Mouse (Mus musculus): ENCODE measurements at regions not wholly inside any gene's neighbourhood (a gene's known extent, or its start where the extent isn't known, plus 50 kb on each side); places are given as distances from the start of the nearest gene placed in this dataset.
A peak's percentile ranks its signal among the peaks of the same experiment; 100 is the strongest.

GRCm38 (mm10) chr16:18683556-18683955 is 53.8 kb upstream of the Sept5 start:
- H3K36me3 ChIP-seq (ENCODE audit: control insufficient read depth, insufficient read depth, low read length): no peaks in the 10 kb centered on the region
- ATAC-seq: no peak; the same call in 1 of the 2 replicates
- H3K4me3 ChIP-seq (ENCODE audit: low read length): no peak overlapping the region
- no peak overlapping the region for H3K9ac ChIP-seq (ENCODE audit: low read depth, low read length)
- H3K4me1 ChIP-seq (ENCODE audit: control insufficient read depth, insufficient read depth, low read depth, low read length): peaks cover 12% of the 10 kb centered on the region
- WGBS: 46% methylated on average over 6 of the region's 6 CpGs
- no peak overlapping the region for H3K4me2 ChIP-seq (ENCODE audit: low read length)
- H3K27me3 ChIP-seq (replicated peaks; ENCODE audit: control insufficient read depth, insufficient read depth, low read length): no peaks in the 10 kb centered on the region
- no peak overlapping the region for H3K27ac ChIP-seq (ENCODE audit: low read depth, low read length)
- no peaks in the 10 kb centered on the region for H3K9me3 ChIP-seq (ENCODE audit: control insufficient read depth, low read length)

GRCm38 (mm10) chr16:18686044-18686761 is 56.4 kb upstream of the Sept5 start:
- ATAC-seq: no peak
- WGBS: 9% methylated on average over 6 of the region's 6 CpGs

GRCm38 (mm10) chr16:18686916-18687315 is 57.2 kb upstream of the Sept5 start:
- H3K27ac ChIP-seq (ENCODE audit: low read depth, low read length): peak overlapping the region; percentile 54
- peak overlapping the region; percentile 56 for H3K9ac ChIP-seq (ENCODE audit: low read depth, low read length)
- WGBS: under 1% methylated on average over 16 of the region's 17 CpGs

More at GRCm38 (mm10) chr16:18686044-18686761, 56.4 kb upstream of the Sept5 start:
- Histone ChIP-seq H3K27me3 (replicated peaks; ENCODE audit: control insufficient read depth, insufficient read depth, low read length) (no peaks in the 10 kb centered on the region), H3K9me3 (ENCODE audit: control insufficient read depth, low read length) (no peaks in the 10 kb centered on the region), H3K36me3 (ENCODE audit: control insufficient read depth, insufficient read depth, low read length) (no peaks in the 10 kb centered on the region), H3K9ac (ENCODE audit: low read depth, low read length) (no peak overlapping the region), H3K4me1 (ENCODE audit: control insufficient read depth, insufficient read depth, low read depth, low read length) (peaks cover 12% of the 10 kb centered on the region), H3K4me3 (ENCODE audit: low read length) (no peak overlapping the region), H3K4me2 (ENCODE audit: low read length) (no peak overlapping the region), H3K27ac (ENCODE audit: low read depth, low read length) (no peak overlapping the region)

GRCm38 (mm10) chr16:18687367-18687766 is 57.6 kb upstream of the Sept5 start:
- Histone ChIP-seq H3K36me3 (ENCODE audit: control insufficient read depth, insufficient read depth, low read length) (no peaks in the 10 kb centered on the region), H3K9me3 (ENCODE audit: control insufficient read depth, low read length) (no peaks in the 10 kb centered on the region), H3K4me3 (ENCODE audit: low read length) (peak overlapping the region; percentile 28), H3K4me1 (ENCODE audit: control insufficient read depth, insufficient read depth, low read depth, low read length) (peaks cover 12% of the 10 kb centered on the region), H3K27me3 (replicated peaks; ENCODE audit: control insufficient read depth, insufficient read depth, low read length) (no peaks in the 10 kb centered on the region), H3K9ac (ENCODE audit: low read depth, low read length) (peak overlapping the region; percentile 56), H3K27ac (ENCODE audit: low read depth, low read length) (peak overlapping the region; percentile 54), H3K4me2 (ENCODE audit: low read length) (peak overlapping the region; percentile 53)
- ATAC-seq: peak; percentile 54
- 7% methylated on average over 8 of the region's 8 CpGs for WGBS

More at GRCm38 (mm10) chr16:18686916-18687315, 57.2 kb upstream of the Sept5 start:
- H3K4me3 ChIP-seq (ENCODE audit: low read length): peak overlapping the region; percentile 28
- H3K36me3 ChIP-seq (ENCODE audit: control insufficient read depth, insufficient read depth, low read length): no peaks in the 10 kb centered on the region
- H3K9me3 ChIP-seq (ENCODE audit: control insufficient read depth, low read length): no peaks in the 10 kb centered on the region
- H3K4me2 ChIP-seq (ENCODE audit: low read length): peak overlapping the region; percentile 53
- H3K4me1 ChIP-seq (ENCODE audit: control insufficient read depth, insufficient read depth, low read depth, low read length): peaks cover 12% of the 10 kb centered on the region
- no peaks in the 10 kb centered on the region for H3K27me3 ChIP-seq (replicated peaks; ENCODE audit: control insufficient read depth, insufficient read depth, low read length)
- peak; percentile 97 for ATAC-seq

GRCm38 (mm10) chr16:18695596-18695995 is 65.8 kb upstream of the Sept5 start:
- ATAC-seq: no peak
- Histone ChIP-seq H3K4me1 (ENCODE audit: control insufficient read depth, insufficient read depth, low read depth, low read length) (no peaks in the 10 kb centered on the region), H3K27ac (ENCODE audit: low read depth, low read length) (no peak overlapping the region), H3K9ac (ENCODE audit: low read depth, low read length) (no peak overlapping the region), H3K4me2 (ENCODE audit: low read length) (no peak overlapping the region), H3K4me3 (ENCODE audit: low read length) (no peak overlapping the region), H3K9me3 (ENCODE audit: control insufficient read depth, low read length) (no peaks in the 10 kb centered on the region), H3K27me3 (replicated peaks; ENCODE audit: control insufficient read depth, insufficient read depth, low read length) (no peaks in the 10 kb centered on the region), H3K36me3 (ENCODE audit: control insufficient read depth, insufficient read depth, low read length) (no peaks in the 10 kb centered on the region)
- WGBS: 74% methylated on average over 5 of the region's 5 CpGs

- H3K4me3 ChIP-seq (ENCODE audit: low read length): no peak overlapping the region
- H3K9ac ChIP-seq (ENCODE audit: low read depth, low read length): no peak overlapping the region
- peak; percentile 83 for ATAC-seq
- H3K4me2 ChIP-seq (ENCODE audit: low read length): peak overlapping the region; percentile 19
- H3K27ac ChIP-seq (ENCODE audit: low read depth, low read length): no peak overlapping the region
- WGBS: 9% methylated on average over 20 of the region's 20 CpGs
- no peaks in the 10 kb centered on the region for H3K9me3 ChIP-seq (ENCODE audit: control insufficient read depth, low read length)
- no peaks in the 10 kb centered on the region for H3K4me1 ChIP-seq (ENCODE audit: control insufficient read depth, insufficient read depth, low read depth, low read length)
- no peaks in the 10 kb centered on the region for H3K36me3 ChIP-seq (ENCODE audit: control insufficient read depth, insufficient read depth, low read length)
- no peaks in the 10 kb centered on the region for H3K27me3 ChIP-seq (replicated peaks; ENCODE audit: control insufficient read depth, insufficient read depth, low read length)
Measured at GRCm38 (mm10) chr16:18696074-18696819, 66.5 kb upstream of the Sept5 start.

GRCm38 (mm10) chr16:18696820-18697168 is 67.0 kb upstream of the Sept5 start:
- Histone ChIP-seq H3K36me3 (ENCODE audit: control insufficient read depth, insufficient read depth, low read length) (no peaks in the 10 kb centered on the region), H3K4me2 (ENCODE audit: low read length) (peak overlapping the region; percentile 19), H3K27ac (ENCODE audit: low read depth, low read length) (no peak overlapping the region), H3K27me3 (replicated peaks; ENCODE audit: control insufficient read depth, insufficient read depth, low read length) (no peaks in the 10 kb centered on the region), H3K4me1 (ENCODE audit: control insufficient read depth, insufficient read depth, low read depth, low read length) (no peaks in the 10 kb centered on the region), H3K4me3 (ENCODE audit: low read length) (no peak overlapping the region), H3K9me3 (ENCODE audit: control insufficient read depth, low read length) (no peaks in the 10 kb centered on the region), H3K9ac (ENCODE audit: low read depth, low read length) (no peak overlapping the region)
- ATAC-seq: no peak; the same call in 1 of the 2 replicates
- 51% methylated on average over 5 of the region's 5 CpGs for WGBS

- WGBS: 63% methylated on average over 9 of the region's 9 CpGs
- no peaks in the 10 kb centered on the region for H3K9me3 ChIP-seq (ENCODE audit: control insufficient read depth, low read length)
- H3K4me2 ChIP-seq (ENCODE audit: low read length): no peak overlapping the region
- no peaks in the 10 kb centered on the region for H3K36me3 ChIP-seq (ENCODE audit: control insufficient read depth, insufficient read depth, low read length)
- no peak; the same call in 1 of the 2 replicates for ATAC-seq
- H3K9ac ChIP-seq (ENCODE audit: low read depth, low read length): no peak overlapping the region
- H3K4me3 ChIP-seq (ENCODE audit: low read length): no peak overlapping the region
- H3K27ac ChIP-seq (ENCODE audit: low read depth, low read length): no peak overlapping the region
- H3K27me3 ChIP-seq (replicated peaks; ENCODE audit: control insufficient read depth, insufficient read depth, low read length): no peaks in the 10 kb centered on the region
- no peaks in the 10 kb centered on the region for H3K4me1 ChIP-seq (ENCODE audit: control insufficient read depth, insufficient read depth, low read depth, low read length)
Measured at GRCm38 (mm10) chr16:18704126-18704525, 72.5 kb upstream of the Cldn5 start.

GRCm38 (mm10) chr16:18705028-18705648 is 71.5 kb upstream of the Cldn5 start:
- H3K9ac ChIP-seq (ENCODE audit: low read depth, low read length): no peak overlapping the region
- no peak overlapping the region for H3K4me3 ChIP-seq (ENCODE audit: low read length)
- ATAC-seq: no peak
- no peak overlapping the region for H3K4me2 ChIP-seq (ENCODE audit: low read length)
- no peaks in the 10 kb centered on the region for H3K9me3 ChIP-seq (ENCODE audit: control insufficient read depth, low read length)
- WGBS: 58% methylated on average over 9 of the region's 9 CpGs
- no peaks in the 10 kb centered on the region for H3K4me1 ChIP-seq (ENCODE audit: control insufficient read depth, insufficient read depth, low read depth, low read length)
- no peak overlapping the region for H3K27ac ChIP-seq (ENCODE audit: low read depth, low read length)
- no peaks in the 10 kb centered on the region for H3K36me3 ChIP-seq (ENCODE audit: control insufficient read depth, insufficient read depth, low read length)
- no peaks in the 10 kb centered on the region for H3K27me3 ChIP-seq (replicated peaks; ENCODE audit: control insufficient read depth, insufficient read depth, low read length)
